Mouse (Mus musculus) T-cell, adult 66 days (primary cell): ENCODE results near the gene Zfp518a. TPM values are rescaled to one million over a fixed set of nuclear protein-coding genes. Genes with fewer than 3 reads are reported as not detected.

Source experiments
- total RNA-seq, 2 experiments: library from RNA; stranded (reverse); gene quantifications; 3 replicates in 1 of 2; 4 replicates in 1 of 2; pipeline ENCODE4 v1.2.4; 2023

The Zfp518a gene
- total RNA-seq = 10 to 100 TPM; 19.7 TPM

DNA sequence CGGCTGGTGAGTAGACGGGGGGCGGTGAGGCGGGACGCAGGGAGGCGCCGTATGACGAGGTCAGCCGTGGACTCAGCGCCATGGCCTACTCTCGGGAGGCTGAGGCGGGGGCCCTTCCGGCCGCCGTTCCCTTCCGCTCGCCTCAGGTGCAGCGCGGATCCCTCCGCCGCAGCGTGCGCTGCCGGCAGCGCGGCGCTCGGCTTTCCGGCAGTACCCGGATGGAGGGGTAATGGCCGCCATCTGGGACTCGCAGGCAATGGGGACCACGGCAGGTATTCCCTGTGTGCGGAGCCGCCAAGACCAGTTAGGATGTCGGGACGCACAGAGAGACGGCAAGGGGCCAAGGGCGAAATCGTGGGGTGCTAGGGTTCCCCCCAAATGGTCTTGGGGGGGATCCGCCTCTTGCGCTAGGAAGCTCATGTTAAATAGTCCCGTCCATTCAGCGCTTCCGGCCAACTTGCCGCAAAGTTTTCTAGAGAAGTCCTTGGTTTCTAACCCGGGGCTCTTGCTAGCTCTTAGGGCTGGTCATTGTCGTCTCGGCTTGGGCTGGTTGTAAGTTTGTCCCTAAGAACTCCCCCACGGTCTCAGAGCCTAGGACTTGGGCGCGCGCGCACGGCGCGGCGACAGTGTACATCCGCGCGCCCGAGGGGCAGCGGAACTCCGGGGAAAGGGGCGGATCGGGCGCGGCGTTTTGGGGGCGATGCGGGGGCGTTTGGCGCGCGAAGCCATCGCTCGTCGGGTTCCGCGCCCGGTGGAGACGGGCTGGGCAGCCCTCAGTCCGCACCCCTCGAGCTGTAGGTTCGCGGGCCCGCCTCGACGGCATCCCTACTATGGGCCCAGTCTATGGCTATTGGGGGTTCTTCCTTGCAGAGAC is at the start of gene Zfp518a:
TSS of gene Zfp518a (plus strand) at position 187 of the 874 bp plus-strand sequence.

Other genes starting within 250 kb of the Zfp518a start
- gene Cc2d2b, start 146.0 kb upstream of the Zfp518a start, total RNA-seq = not detected
- 1 to 10 TPM; 7.5 to 8.5 TPM for gene Ccnj, start 63.4 kb upstream of the Zfp518a start, total RNA-seq
- 1 to 10 TPM; 1.0 to 2.9 TPM for gene Blnk, start 99.8 kb downstream of the Zfp518a start, total RNA-seq
- 1 to 10 TPM; 2.9 to 3.5 TPM for gene Dntt, start 134.6 kb downstream of the Zfp518a start, total RNA-seq
- not detected for gene Opalin, start 182.4 kb downstream of the Zfp518a start, total RNA-seq